Mouse (Mus musculus) frontal cortex, postnatal 14 days (tissue): ENCODE measurements around the gene Dazap1.
A peak's percentile ranks its signal among the peaks of the same experiment; 100 is the strongest.

Experiments used
- DNase-seq, 2 experiments: peaks; one replicate each; pipeline ENCODE4 v3.0.0; 2022; ENCODE audit warnings: low spot score in 2 of 2

The Dazap1 gene

DNA sequence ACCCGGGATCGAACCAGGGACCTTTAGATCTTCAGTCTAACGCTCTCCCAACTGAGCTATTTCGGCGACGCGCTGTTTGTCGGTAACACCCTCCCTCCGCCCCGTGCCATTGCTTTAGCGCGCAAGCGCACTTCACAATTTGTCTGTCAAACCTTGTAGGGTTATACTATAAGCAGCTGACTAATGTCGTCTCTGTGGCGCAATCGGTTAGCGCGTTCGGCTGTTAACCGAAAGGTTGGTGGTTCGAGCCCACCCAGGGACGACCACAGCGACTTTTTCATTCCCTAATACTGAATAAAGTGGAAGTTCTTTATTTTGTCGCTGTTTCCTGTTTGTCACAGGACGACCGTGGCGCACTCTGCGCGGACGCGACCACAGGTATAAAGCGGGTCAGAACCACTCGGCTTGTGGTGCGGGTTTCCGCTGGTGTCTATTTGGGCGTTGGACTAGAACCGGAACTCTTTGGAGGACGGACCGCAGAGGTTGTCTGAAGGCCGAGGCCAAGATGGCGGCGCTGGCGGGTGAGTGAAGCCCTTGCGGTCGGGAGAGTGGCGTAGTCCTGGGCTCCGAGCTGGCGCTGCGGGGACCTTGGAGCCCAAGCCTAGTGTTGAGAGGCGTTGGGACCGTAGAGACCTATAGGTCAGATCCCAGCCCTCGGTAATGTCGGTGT is 12.2 kb upstream of the Dazap1 start, which contains the start of gene Ndufs7:
TSS of gene Ndufs7 (plus strand) at position 151 of the 670 bp plus-strand sequence.
- peak; percentile 94 to 98 for DNase-seq

DNA sequence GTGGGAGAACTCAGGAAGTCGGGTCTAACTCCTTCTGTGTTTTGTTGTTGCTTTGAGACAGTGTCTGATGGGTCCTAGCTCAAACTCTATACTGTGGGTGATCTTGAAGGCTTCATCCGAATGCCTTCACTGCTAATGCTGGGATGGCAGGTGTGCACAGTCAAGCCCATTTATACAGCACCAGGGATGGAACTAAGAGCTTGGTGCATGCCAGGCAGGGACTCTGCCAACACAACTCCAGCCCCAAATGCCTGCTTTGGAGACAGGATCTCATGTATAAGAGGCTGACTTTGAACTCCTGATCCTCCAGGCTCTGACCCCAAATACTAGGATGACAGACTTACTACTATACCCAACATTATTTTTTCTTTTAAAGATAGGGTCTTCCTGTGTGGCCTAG is 11.2 kb upstream of the Dazap1 start:
- DNase-seq, result no peak

DNA sequence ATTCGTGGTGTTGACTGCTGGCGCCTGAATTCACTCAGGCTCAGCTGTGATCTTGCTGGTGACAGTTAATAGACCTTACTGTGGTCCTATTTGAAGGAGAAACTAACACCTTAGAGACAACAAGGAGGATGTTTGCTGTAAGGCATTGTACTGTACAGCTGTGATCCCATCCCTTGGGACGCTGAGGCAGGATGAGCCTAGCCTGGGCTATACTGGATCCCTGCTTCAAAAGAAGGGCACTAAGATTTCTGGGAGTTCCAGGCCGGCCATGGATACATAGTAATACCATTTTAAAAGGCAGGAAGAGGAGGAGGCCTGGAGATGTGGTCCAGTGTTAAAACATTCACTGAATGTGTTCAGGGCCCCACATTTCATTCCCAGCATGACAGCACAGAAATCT is 10.7 kb upstream of the Dazap1 start:
- DNase-seq, result no peak

DNA sequence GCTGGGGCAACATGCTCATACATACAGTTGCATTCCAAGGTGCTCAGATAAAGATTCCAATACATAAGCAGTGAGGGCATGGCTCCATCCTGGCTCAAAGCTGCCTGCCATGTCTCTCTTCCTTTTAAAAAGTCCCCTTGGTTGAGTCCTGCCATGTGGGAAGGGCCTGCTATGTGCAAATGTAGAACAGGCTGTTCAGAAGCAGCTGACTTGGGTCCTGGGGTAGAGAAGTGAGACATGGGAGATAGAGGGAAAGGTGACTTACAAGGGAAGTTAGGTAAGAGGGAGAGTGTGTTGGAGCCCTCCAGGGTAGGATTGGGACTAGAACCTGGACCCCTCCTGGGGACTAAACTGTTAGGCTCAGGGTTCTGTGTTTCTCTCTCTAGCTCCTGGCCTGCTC is 9.3 kb upstream of the Dazap1 start:
- DNase-seq, result no peak

DNA sequence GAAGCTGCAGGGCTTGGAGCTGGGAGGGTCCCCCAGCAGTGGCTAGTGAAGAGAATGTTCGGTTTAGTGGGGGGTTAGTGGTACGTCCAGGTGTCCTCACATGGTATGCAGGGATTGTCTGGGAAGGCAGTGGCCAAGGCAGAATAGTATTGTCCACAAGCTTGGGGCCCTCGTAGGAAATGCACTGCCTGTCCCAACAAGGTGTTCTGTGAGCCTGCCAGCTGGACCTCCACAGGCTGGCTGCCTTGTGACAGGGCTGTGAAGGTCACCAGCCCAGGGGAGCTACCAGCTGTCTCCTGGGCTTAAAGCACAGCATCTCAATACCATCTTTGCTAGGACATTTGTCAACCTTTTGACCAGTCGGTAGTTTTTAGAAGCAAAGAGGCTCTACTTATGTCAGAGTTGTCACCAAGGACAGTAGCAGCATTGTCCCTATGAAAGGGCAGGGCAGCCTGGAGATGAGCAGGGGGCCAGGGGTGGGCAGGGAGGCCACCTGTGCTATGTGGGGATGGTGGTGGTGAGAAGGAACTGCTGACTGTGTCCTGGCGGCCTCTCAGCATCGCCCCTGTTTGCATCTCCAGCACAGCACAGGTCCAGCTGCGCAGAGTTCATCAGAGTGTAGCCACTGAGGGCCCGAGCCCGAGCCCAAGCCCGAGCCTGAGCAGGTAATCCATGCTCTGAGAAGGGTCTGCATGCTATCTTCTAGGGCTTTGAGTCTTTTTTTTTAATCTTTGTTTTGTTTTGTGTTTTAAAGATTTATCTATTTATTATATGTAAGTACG is 8.6 kb upstream of the Dazap1 start:
- DNase-seq, result no peak

- DNase-seq, result no peak
Measured at GRCm38 (mm10) chr10:80253551-80253950, 7.7 kb upstream of the Dazap1 start.

DNA sequence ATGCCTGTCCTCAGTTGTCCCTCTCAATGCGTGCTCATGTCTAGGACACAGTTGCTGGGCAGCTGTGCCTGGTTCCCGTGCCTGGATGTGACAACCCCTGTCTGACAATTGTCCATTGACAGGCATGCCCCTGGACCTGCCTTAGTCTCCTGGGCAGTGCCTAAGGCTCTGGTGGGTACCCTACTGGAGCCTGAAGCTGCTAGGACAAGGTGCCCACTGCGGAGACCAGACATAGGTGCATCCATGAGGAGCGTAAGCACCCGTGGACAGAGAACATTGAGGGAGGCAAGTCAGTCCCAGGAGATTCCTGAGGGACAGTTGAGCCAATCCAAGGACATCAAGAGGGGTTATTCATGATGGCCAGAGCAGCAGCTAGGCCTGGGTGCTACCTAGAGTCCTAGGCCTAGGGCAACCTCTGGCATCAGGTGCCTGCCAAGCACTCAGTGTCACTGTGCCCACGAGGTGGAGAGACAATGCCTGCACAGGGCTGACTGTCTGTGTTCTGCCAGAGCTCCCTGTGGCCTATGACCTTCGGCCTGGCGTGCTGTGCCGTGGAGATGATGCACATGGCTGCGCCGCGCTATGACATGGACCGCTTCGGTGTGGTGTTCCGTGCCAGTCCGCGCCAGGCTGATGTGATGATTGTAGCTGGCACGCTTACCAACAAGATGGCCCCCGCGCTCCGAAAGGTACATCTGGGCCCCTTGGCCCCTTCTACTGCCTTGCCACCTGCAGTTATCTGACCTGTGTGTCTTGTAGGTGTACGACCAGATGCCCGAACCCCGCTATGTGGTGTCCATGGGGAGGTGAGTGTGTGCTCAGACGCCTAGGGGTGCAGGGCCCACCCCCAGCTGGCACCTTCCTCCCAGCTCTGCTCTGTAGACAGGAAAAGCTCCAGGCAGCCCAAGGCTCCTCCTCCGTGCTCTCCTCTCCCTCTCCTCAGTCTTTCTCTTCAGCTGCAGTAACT is 6.7 kb upstream of the Dazap1 start:
- DNase-seq, result no peak

DNA sequence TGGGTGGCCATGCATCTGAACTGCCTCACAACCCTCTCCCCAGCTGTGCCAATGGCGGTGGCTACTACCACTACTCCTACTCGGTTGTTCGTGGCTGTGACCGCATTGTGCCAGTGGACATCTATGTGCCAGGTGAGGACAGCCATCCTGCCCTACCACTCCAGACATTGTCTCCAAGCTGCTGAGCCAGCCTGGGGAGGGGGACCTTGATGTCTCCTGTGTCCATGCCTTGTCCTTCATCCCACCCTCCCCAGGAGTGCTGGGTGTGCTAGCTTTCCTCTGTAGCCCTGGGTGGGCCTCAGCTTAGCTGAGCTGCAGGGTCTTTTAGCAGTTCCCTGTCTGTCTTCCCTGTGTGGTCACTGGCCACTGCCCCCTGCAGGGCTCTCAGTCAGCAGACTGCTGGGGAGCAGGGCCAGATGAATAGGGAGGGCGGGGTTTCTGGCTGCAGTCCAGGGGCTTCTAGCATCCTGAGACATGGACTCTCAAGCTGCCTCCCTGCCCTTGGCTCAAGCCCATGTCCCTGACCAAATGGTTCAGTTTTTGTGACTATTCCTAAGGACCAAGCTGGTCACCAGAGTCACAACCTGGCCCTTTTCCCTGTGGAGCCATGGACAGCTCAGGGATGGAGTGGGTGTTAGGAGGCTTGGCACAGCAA is 5.3 kb upstream of the Dazap1 start:
- DNase-seq, result no peak

GRCm38 (mm10) chr10:80257936-80258335 is 3.4 kb upstream of the Dazap1 start:
- DNase-seq, result no peak

DNA sequence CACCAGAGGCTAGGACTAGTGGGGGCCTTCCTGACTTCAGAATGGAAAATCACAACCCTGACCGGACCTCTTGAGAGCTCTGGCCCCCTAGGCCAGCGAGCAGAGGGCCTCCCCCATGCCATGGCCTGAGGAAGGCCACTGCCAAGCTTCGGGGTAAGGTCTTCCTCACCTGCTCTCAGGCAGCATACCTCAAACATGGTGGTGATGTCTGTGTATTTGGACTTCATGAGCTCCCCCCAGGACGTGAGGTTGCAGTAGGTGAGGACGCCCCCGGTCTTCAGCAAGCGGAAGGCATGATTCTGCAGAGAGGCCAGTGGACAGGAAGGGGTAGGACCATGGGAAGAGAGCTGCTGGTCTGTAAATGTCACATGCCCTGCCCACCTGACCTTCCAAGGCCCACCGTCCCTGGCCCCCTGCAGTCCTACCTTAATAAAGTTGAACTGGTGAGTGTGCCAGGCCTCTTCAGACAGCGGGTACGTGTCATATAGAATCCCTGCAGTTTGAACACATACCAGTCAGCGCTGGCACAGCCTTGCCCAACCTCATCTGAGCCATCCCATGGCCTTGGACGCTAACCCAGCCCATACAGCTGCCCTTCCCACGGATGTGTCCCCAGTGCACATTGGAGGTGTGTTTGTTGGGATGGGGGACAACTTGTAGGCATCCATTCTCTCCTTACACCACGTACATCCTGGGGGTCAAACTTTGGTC is 2.4 kb upstream of the Dazap1 start:
- DNase-seq, result no peak

- no peak for DNase-seq
Measured at GRCm38 (mm10) chr10:80259463-80259805, 1.9 kb upstream of the Dazap1 start.

GRCm38 (mm10) chr10:80259861-80260641 is 1.2 kb upstream of the Dazap1 start:
- peak; percentile 58 to 64 for DNase-seq

GRCm38 (mm10) chr10:80261585-80261968 is 291 bp downstream of the Dazap1 start:
- peak; percentile 81 to 85 for DNase-seq

- no peak for DNase-seq
Measured at GRCm38 (mm10) chr10:80262169-80262568, 883 bp downstream of the Dazap1 start.

DNA sequence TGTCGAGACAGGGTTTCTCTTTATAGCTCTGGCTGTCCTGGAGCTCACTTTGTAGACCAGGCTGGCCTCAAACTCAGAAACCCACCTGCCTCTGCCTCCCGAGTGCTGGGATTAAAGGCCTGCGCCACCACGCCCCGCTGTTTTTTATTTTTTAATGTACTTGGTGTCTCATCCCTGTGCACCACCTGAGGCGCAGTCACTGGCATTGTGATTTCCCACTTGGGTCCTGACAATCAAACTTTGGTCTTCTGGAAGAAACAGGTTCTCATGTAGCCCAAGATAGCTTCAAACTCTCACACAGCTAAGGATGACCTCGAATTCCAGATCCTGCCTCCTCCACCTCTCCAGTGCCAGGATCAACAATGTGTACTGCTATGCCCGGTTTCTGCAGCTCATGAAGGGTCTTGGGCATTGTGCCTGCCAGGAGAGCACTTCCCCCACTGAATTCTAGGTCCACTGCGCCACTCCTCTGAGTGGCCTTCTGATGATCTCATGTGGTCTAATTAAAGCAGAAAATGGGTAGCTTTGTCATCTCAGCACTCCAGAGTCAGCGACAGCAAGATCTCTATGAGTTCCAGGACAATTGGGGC is 1.6 kb downstream of the Dazap1 start:
- DNase-seq, result no peak

DNA sequence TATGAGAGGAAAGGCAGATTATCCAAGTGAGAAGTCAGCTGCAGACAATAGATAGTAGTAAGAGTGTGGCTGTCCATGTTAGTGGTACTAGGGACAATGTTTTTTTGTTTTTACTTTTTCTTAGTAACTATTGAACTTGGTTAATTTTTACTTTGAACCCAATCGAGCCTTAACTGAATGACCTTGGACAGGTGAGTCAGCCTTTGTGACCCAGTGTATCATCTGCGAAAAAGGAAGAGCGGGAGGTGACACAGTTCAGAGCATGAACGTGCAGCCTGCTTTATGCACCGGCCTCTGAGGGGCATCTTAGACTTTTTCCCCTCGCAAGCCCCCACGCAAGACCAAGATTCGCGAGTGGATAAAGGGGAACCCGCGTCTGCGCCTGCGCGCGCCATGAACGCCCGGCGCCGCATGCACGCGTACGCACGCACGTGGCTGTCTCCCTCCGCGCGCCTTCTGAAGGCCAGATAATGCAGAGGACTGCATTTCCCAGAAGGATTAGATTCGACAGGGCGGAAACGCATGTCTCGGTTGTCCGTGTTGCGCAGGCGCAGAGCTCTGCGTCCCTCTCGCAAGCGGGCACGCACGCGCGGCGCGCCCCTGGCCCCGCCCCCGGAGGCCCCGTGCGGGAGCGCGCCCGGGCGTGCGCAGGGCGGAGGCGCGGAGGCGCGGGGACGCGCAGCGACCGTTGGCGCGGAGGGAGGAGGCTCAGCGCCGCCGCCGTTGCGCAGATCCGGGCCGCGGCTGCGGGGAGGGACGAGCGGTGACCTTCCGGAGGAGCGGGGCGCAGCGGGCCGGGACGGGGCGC is 3.3 kb downstream of the Dazap1 start:
- DNase-seq, result peak; percentile 98 to 99

DNA sequence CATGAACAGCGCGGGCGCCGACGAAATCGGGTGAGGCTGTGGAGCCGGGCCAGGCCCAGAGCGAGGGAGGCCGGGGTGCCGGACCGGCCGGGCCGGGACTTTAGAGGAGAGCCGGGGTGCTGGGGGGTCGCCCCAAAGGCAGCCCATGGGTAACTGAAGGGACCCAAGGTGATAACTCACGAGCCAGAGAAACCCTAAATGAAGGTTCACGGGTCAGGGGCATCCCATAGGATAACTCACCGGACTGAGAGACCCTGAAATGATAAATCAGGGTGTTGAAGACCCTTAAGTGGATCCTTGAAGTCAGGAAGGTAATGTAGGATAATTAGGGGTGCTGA is 3.8 kb downstream of the Dazap1 start:
- DNase-seq, result no peak

DNA sequence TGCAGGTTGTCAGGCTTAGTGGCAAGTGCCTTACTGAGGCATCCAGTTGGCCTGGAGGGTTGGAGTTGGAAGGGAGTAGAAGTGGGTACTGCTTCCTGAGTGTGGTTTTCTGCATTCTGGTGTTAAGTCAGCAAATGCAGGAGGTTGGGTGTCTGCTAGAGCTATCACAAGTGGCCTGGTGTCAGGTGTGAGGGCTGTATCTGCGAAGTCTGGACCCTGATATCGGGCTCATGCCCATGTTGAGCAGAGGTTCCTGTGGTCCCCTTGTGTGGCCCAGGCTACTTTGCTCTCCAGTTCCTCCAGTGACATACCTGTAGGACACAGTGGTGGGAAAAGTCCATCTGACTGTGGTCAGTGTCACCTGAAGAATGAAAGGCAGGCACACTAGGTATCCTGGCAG is 8.8 kb downstream of the Dazap1 start:
- no peak for DNase-seq

DNA sequence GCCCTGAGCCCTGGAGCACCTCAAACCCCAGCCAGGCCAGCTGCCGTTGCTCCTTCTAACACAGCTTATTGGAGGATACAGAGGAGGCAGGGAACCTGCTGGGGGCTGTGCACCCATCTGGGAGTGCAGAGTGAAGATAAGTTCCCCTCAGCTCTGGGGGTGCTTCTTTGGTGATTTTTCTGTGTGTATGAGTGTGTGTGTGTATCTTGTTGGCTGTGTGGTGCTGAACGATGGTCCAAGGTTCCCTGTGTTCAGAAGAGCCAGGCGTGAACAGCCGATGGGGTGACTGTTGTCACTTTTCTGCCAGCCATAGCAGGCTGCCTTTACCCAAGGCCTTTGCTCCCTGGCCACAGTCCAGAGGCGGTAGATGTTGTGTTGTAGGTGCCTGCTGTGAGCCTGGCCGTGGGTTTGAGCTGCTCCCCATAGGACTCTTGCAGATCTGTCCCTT is 9.5 kb downstream of the Dazap1 start:
- no peak for DNase-seq
